In genomic region chr10:29381558-29381957, GRCm38 (mm10) we compare ENCODE assay signal across 21 mouse cellular contexts. TPM values are rescaled to one million over a fixed set of nuclear protein-coding genes. Genes with fewer than 3 reads are reported as not detected.
DNase-seq lines count a peak whose midpoint lies in the region; ATAC-seq and TF ChIP-seq lines count a peak whose summit lies in the region.
"Had no signal": no experiment of that assay in that cellular context is flagged by ENCODE, and none has a peak within 500 bp of the region (broad histone marks: within the 10 kb centered on the region; RNA-seq: fewer than 3 reads in every experiment).

No protein-coding gene starts in this region.

- no peak for TF ChIP-seq POLR2A in MEL (IDR thresholded peaks at IDR 0.05; ENCODE audit: control insufficient read depth in 1 of 2, insufficient read depth in 1 of 2, low read depth in 1 of 2, low read length in 2 of 2, poor library complexity in 1 of 2)

- peaks cover 0 to 3% of the 10 kb centered on the region in 2 experiments; a peak in 2 of 4 replicates for H3K4me1 ChIP-seq in MEL (ENCODE audit: control insufficient read depth in 1 of 2, insufficient read depth in 2 of 2, low read length in 2 of 2)
- H3K4me1 ChIP-seq in intestine, embryonic 16.5 days (ENCODE audit: control insufficient read depth, insufficient read depth, low read length): no peaks in the 10 kb centered on the region
- no peaks in the 10 kb centered on the region for H3K4me1 ChIP-seq in stomach, postnatal 0 days (replicated peaks; ENCODE audit: control insufficient read depth, insufficient read depth)
- H3K4me1 ChIP-seq: embryonic facial prominence, embryonic 10.5 days; embryonic facial prominence, embryonic 12.5 days; forebrain, embryonic 13.5 days; forebrain, embryonic 15.5 days had no signal

- H3K4me3 ChIP-seq in MEL (ENCODE audit: control insufficient read depth in 1 of 2, insufficient read depth in 1 of 2, low read depth in 2 of 2, low read length in 2 of 2): no peak overlapping the region
- H3K4me3 ChIP-seq in intestine, embryonic 16.5 days (ENCODE audit: low read length): no peak overlapping the region
- H3K4me3 ChIP-seq in stomach, postnatal 0 days (ENCODE audit: low read depth, low read length): no peak overlapping the region
- H3K4me3 ChIP-seq: embryonic facial prominence, embryonic 10.5 days; embryonic facial prominence, embryonic 12.5 days; forebrain, embryonic 13.5 days; forebrain, embryonic 15.5 days had no signal

- ATAC-seq in intestine, embryonic 16.5 days: peak; percentile 80
- ATAC-seq in stomach, postnatal 0 days (ENCODE audit: low FRiP score, low TSS enrichment): peak; percentile 93
- ATAC-seq: activated CD4-positive, CD25-positive, alpha-beta regulatory T cell, adult 4 months; forebrain, embryonic 13.5 days; forebrain, embryonic 15.5 days; forebrain, postnatal 0 days; Patski had no signal

- H3K4me2 ChIP-seq in intestine, embryonic 16.5 days (ENCODE audit: low read depth, low read length): no peak overlapping the region
- no peak overlapping the region for H3K4me2 ChIP-seq in stomach, postnatal 0 days (replicated peaks; ENCODE audit: low read depth)
- H3K4me2 ChIP-seq: embryonic facial prominence, embryonic 12.5 days; forebrain, embryonic 13.5 days; forebrain, embryonic 15.5 days had no signal

- no peak for TF ChIP-seq CTCF in MEL (IDR thresholded peaks at IDR 0.05 in 2 of 3, conservative IDR thresholded peaks at IDR 0.05 in 1 of 3; ENCODE audit: control insufficient read depth in 1 of 3, insufficient read depth in 1 of 3, low read depth in 2 of 3, low read length in 3 of 3, poor library complexity in 1 of 3, severe bottlenecking in 1 of 3)
- no peak for TF ChIP-seq CTCF in stomach, postnatal 0 days (IDR thresholded peaks at IDR 0.05; ENCODE audit: low read depth)

- no peak for TF ChIP-seq RAD21 in MEL (IDR thresholded peaks at IDR 0.05; ENCODE audit: low read depth, low read length)

- peaks cover 0 to 4% of the 10 kb centered on the region in 2 experiments; a peak in 1 of 4 replicates for H3K36me3 ChIP-seq in MEL (ENCODE audit: control insufficient read depth in 1 of 2, insufficient read depth in 2 of 2, low read length in 2 of 2)
- H3K36me3 ChIP-seq in intestine, embryonic 16.5 days (ENCODE audit: control insufficient read depth, insufficient read depth, low read length): no peaks in the 10 kb centered on the region
- no peaks in the 10 kb centered on the region for H3K36me3 ChIP-seq in stomach, postnatal 0 days (ENCODE audit: control insufficient read depth, insufficient read depth, low read length)
- H3K36me3 ChIP-seq: embryonic facial prominence, embryonic 10.5 days; embryonic facial prominence, embryonic 12.5 days; forebrain, embryonic 15.5 days had no signal

- TF ChIP-seq EP300 in MEL (IDR thresholded peaks at IDR 0.05; ENCODE audit: low read depth in 1 of 2, low read length in 2 of 2): 0 out of 4 replicates have a peak, but pooled peaks of 1 of the 2 experiments have one; percentile 18
- no peak for TF ChIP-seq EP300 in stomach, postnatal 0 days (optimal IDR thresholded peaks at IDR 0.05)

- H3K9me3 ChIP-seq in MEL (replicated peaks; ENCODE audit: insufficient read depth, low read length): no peaks in the 10 kb centered on the region
- H3K9me3 ChIP-seq in intestine, embryonic 16.5 days (ENCODE audit: control insufficient read depth, low read length): no peaks in the 10 kb centered on the region
- no peaks in the 10 kb centered on the region for H3K9me3 ChIP-seq in stomach, postnatal 0 days (ENCODE audit: control insufficient read depth, low read length)
- H3K9me3 ChIP-seq: embryonic facial prominence, embryonic 10.5 days; embryonic facial prominence, embryonic 12.5 days; forebrain, embryonic 13.5 days; forebrain, embryonic 15.5 days had no signal

- H3K27me3 ChIP-seq in MEL (ENCODE audit: control insufficient read depth in 1 of 2, insufficient read depth in 2 of 2, low read length in 2 of 2): no peaks in the 10 kb centered on the region
- no peaks in the 10 kb centered on the region for H3K27me3 ChIP-seq in intestine, embryonic 16.5 days (replicated peaks; ENCODE audit: control insufficient read depth, insufficient read depth, low read length)
- H3K27me3 ChIP-seq in stomach, postnatal 0 days (ENCODE audit: control insufficient read depth, insufficient read depth, low read length): no peaks in the 10 kb centered on the region
- H3K27me3 ChIP-seq: embryonic facial prominence, embryonic 12.5 days; forebrain, embryonic 13.5 days; forebrain, embryonic 15.5 days had no signal

- no peaks in the 10 kb centered on the region for H3K79me2 ChIP-seq in MEL (ENCODE audit: control insufficient read depth, insufficient read depth, low read length, poor library complexity)

- WGBS in intestine, embryonic 16.5 days: 77% methylated on average over 2 of the region's 2 CpGs
- 62% methylated on average over 2 of the region's 2 CpGs for WGBS in stomach, postnatal 0 days

- H3K9ac ChIP-seq in MEL (ENCODE audit: control insufficient read depth, low read depth, low read length, poor library complexity, severe bottlenecking): no peak overlapping the region
- no peak overlapping the region for H3K9ac ChIP-seq in intestine, embryonic 16.5 days (ENCODE audit: low read depth, low read length)
- no peak overlapping the region for H3K9ac ChIP-seq in stomach, postnatal 0 days (ENCODE audit: low read length)
- H3K9ac ChIP-seq: embryonic facial prominence, embryonic 12.5 days; forebrain, embryonic 13.5 days; forebrain, embryonic 15.5 days; forebrain, postnatal 0 days had no signal

- no peak overlapping the region for H3K27ac ChIP-seq in MEL (ENCODE audit: control insufficient read depth, low read depth, low read length)
- no peak overlapping the region for H3K27ac ChIP-seq in intestine, embryonic 16.5 days (ENCODE audit: low read length)
- no peak overlapping the region for H3K27ac ChIP-seq in stomach, postnatal 0 days (replicated peaks)
- H3K27ac ChIP-seq: embryonic facial prominence, embryonic 10.5 days; embryonic facial prominence, embryonic 12.5 days; forebrain, embryonic 13.5 days; forebrain, embryonic 15.5 days had no signal

- DNase-seq in MEL (ENCODE audit: low read depth, low spot score): peak; percentile 28
- DNase-seq in stomach, postnatal 0 days (ENCODE audit: low spot score): no peak
- no peak for DNase-seq in ovary, postnatal 14 days (ENCODE audit: low spot score)
- no peak for DNase-seq in gastrocnemius, adult 18-20 months (ENCODE audit: low spot score)
- no peak for DNase-seq in heart, adult 18-20 months
- DNase-seq: adrenal gland, adult 8-10 months; adrenal gland, postnatal 14 days; adrenal gland, postnatal 36 days; cerebellum, adult 11-12 months; cerebellum, adult 2 months; cerebellum, adult 9-10 months; cerebellum, postnatal 10 days; cerebellum, postnatal 25 days; forebrain, postnatal 0 days had no signal

TF ChIP-seq in MEL, 35 proteins besides CTCF, POLR2A, EP300 and RAD21:
- TF ChIP-seq SMC3 (IDR thresholded peaks at IDR 0.05; ENCODE audit: low read depth, low read length): no peak
- peak; percentile 57 for TF ChIP-seq GATA1 (IDR thresholded peaks at IDR 0.05; ENCODE audit: low read depth, low read length)
- TF ChIP-seq CHD2 (IDR thresholded peaks at IDR 0.05; ENCODE audit: low read length): no peak
- no peak for TF ChIP-seq TCF12 (IDR thresholded peaks at IDR 0.05; ENCODE audit: low read depth, low read length)
- no peak for TF ChIP-seq TAL1 (IDR thresholded peaks at IDR 0.05; ENCODE audit: low read length)
- no peak for TF ChIP-seq MAX (IDR thresholded peaks at IDR 0.05; ENCODE audit: low read length)

RNA-seq across cellular contexts. Expression of gene Rnf146, which starts 19.3 kb away (rescaled TPM):
- 26.3 and 26.7 TPM in 2 replicates for total RNA-seq in MEL (2012; rRNA removed)
- 10 to 100 TPM in 1 of 2 experiments, not detected in 1; 27.2 TPM for polyA plus RNA-seq in MEL (2012; ENCODE audit: insufficient read depth in 1 of 2, insufficient read length in 2 of 2, low read depth in 1 of 2, low replicate concordance in 2 of 2, missing spikeins in 1 of 2)
- polyA plus RNA-seq in intestine, embryonic 16.5 days (2015; fragmentation: Nextera tagmentation; extraction: Ambion mirVana): 39.0 and 42.6 TPM in 2 replicates
- 28.8 and 30.4 TPM in 2 replicates for polyA plus RNA-seq in stomach, postnatal 0 days (2015; fragmentation: Nextera tagmentation; extraction: Ambion mirVana)
- total RNA-seq in gastrocnemius, adult 18-20 months (2021): 10 to 100 TPM; 50.1 to 61.3 TPM
- 10 to 100 TPM; 59.8 to 63.8 TPM for total RNA-seq in heart, adult 18-20 months (2021)
